Mouse (Mus musculus) kidney, postnatal 4 days (tissue): ENCODE measurements around the gene Uqcr10.

ENCODE experiments used
- DNase-seq, 2 experiments: peaks; one replicate each; pipeline ENCODE4 v3.0.0; 2021; ENCODE audit warnings: mixed read lengths in 2 of 2

Uqcr10 gene

GRCm38 (mm10) chr11:4704072-4704964 is at the start of gene Uqcr10, which contains the start of gene Zmat5:
Gene Uqcr10, minus strand, starts transcription at chr11:4704342.
Gene Zmat5, plus strand, starts transcription at chr11:4704678.
- peak; percentile 95 to 97 for DNase-seq

- no peak for DNase-seq
These were observed 48.7 kb upstream of the Uqcr10 start for GRCm38 (mm10) chr11:4752836-4753235.

GRCm38 (mm10) chr11:4750263-4750662 is 46.1 kb upstream of the Uqcr10 start:
- DNase-seq = peak; percentile 93 to 94

- DNase-seq = no peak
These were observed 43.1 kb upstream of the Uqcr10 start for GRCm38 (mm10) chr11:4747285-4747684.

GRCm38 (mm10) chr11:4746733-4747132 is 42.6 kb upstream of the Uqcr10 start, which contains the start of gene Cabp7:
Gene Cabp7, minus strand, starts transcription at chr11:4746778.
- no peak for DNase-seq

GRCm38 (mm10) chr11:4745969-4746368 is 41.8 kb upstream of the Uqcr10 start:
- peak in 1 of 2 experiments; percentile 31 for DNase-seq

GRCm38 (mm10) chr11:4744691-4745090 is 40.5 kb upstream of the Uqcr10 start:
- no peak for DNase-seq

GRCm38 (mm10) chr11:4740785-4741184 is 36.6 kb upstream of the Uqcr10 start:
- no peak for DNase-seq

- no peak for DNase-seq
These were observed 34.6 kb upstream of the Uqcr10 start for GRCm38 (mm10) chr11:4738719-4739118.

- DNase-seq = no peak
These were observed 33.5 kb upstream of the Uqcr10 start for GRCm38 (mm10) chr11:4737682-4738081.

- no peak for DNase-seq
These were observed 32.2 kb upstream of the Uqcr10 start for GRCm38 (mm10) chr11:4736355-4736754.

GRCm38 (mm10) chr11:4734179-4734578 is 30.0 kb upstream of the Uqcr10 start:
- DNase-seq = peak; percentile 55 to 60

- DNase-seq = no peak
These were observed 27.6 kb upstream of the Uqcr10 start for GRCm38 (mm10) chr11:4731781-4732180.

- no peak for DNase-seq
These were observed 26.8 kb upstream of the Uqcr10 start for GRCm38 (mm10) chr11:4730913-4731312.

- no peak for DNase-seq
These were observed 26.0 kb upstream of the Uqcr10 start for GRCm38 (mm10) chr11:4730096-4730495.

- DNase-seq = peak; percentile 63
These were observed 25.5 kb upstream of the Uqcr10 start for GRCm38 (mm10) chr11:4729603-4730002.

GRCm38 (mm10) chr11:4721728-4722127 is 17.6 kb upstream of the Uqcr10 start:
- no peak for DNase-seq

GRCm38 (mm10) chr11:4720900-4721580 is 16.9 kb upstream of the Uqcr10 start:
- DNase-seq = no peak

- DNase-seq = no peak
These were observed 16.3 kb upstream of the Uqcr10 start for GRCm38 (mm10) chr11:4720393-4720792.

GRCm38 (mm10) chr11:4719961-4720360 is 15.8 kb upstream of the Uqcr10 start:
- DNase-seq = no peak

GRCm38 (mm10) chr11:4718548-4718947 is 14.4 kb upstream of the Uqcr10 start:
- DNase-seq = no peak

GRCm38 (mm10) chr11:4716530-4717236 is 12.5 kb upstream of the Uqcr10 start:
- DNase-seq = no peak

GRCm38 (mm10) chr11:4715596-4715995 is 11.5 kb upstream of the Uqcr10 start:
- DNase-seq = no peak
